In genomic region chr9:40320879-40321667, GRCm38 (mm10) we compare ENCODE assay signal across 8 mouse cellular contexts. TPM values are rescaled to one million over a fixed set of nuclear protein-coding genes. Genes with fewer than 3 reads are reported as not detected.
DNase-seq lines count a peak whose midpoint lies in the region; ATAC-seq and TF ChIP-seq lines count a peak whose summit lies in the region.

No protein-coding gene starts in this region.

- H3K4me2 ChIP-seq in limb, embryonic 11.5 days (ENCODE audit: low read depth, severe bottlenecking), result 0 out of 2 replicates have a peak overlapping the region, but pooled peaks have one; percentile 7
- no peak overlapping the region for H3K4me2 ChIP-seq in midbrain, postnatal 0 days (ENCODE audit: low read depth, low read length, poor library complexity, severe bottlenecking)

- H3K9ac ChIP-seq in limb, embryonic 11.5 days (ENCODE audit: low read length), result no peak overlapping the region
- no peak overlapping the region for H3K9ac ChIP-seq in midbrain, postnatal 0 days (replicated peaks; ENCODE audit: low read length, poor library complexity, severe bottlenecking)

- H3K36me3 ChIP-seq in hindbrain, embryonic 10.5 days, result peaks cover 11% of the 10 kb centered on the region; the same call in 1 of the 2 replicates
- H3K36me3 ChIP-seq in limb, embryonic 11.5 days (ENCODE audit: control insufficient read depth, insufficient read depth, low read length), result no peaks in the 10 kb centered on the region
- H3K36me3 ChIP-seq in midbrain, postnatal 0 days (ENCODE audit: insufficient read depth, low read length), result peaks cover 37% of the 10 kb centered on the region

- no peaks in the 10 kb centered on the region for H3K27me3 ChIP-seq in hindbrain, embryonic 10.5 days (ENCODE audit: insufficient read depth, poor library complexity, severe bottlenecking)
- H3K27me3 ChIP-seq in limb, embryonic 11.5 days (ENCODE audit: control insufficient read depth, insufficient read depth, low read length), result no peaks in the 10 kb centered on the region
- no peaks in the 10 kb centered on the region for H3K27me3 ChIP-seq in midbrain, postnatal 0 days (ENCODE audit: insufficient read depth, low read length)

- H3K4me3 ChIP-seq in layer of hippocampus, adult 2 months, result peak overlapping the region; percentile 35
- peak overlapping the region; percentile 49 for H3K4me3 ChIP-seq in brown adipose tissue, adult 24 weeks (ENCODE audit: insufficient read depth, low read depth, low read length)
- peak overlapping the region; percentile 7; the same call in 1 of the 2 replicates for H3K4me3 ChIP-seq in hindbrain, embryonic 10.5 days
- no peak overlapping the region for H3K4me3 ChIP-seq in limb, embryonic 11.5 days (ENCODE audit: low read depth, low read length)
- H3K4me3 ChIP-seq in midbrain, postnatal 0 days (ENCODE audit: low read depth, low read length), result no peak overlapping the region

- peak; percentile 84 for ATAC-seq in limb, embryonic 11.5 days (ENCODE audit: insufficient number of reproducible peaks, low FRiP score, low TSS enrichment, low read depth)
- ATAC-seq in midbrain, postnatal 0 days (ENCODE audit: low FRiP score), result peak; percentile 62; the same call in 1 of the 2 replicates

- 50% methylated on average over 12 of the region's 12 CpGs for WGBS in hindbrain, embryonic 10.5 days
- WGBS in limb, embryonic 11.5 days, result 54% methylated on average over 12 of the region's 12 CpGs
- WGBS in midbrain, postnatal 0 days, result 57% methylated on average over 12 of the region's 12 CpGs

- no peaks in the 10 kb centered on the region for H3K9me3 ChIP-seq in hindbrain, embryonic 10.5 days
- H3K9me3 ChIP-seq in limb, embryonic 11.5 days (ENCODE audit: control insufficient read depth, low read length), result no peaks in the 10 kb centered on the region
- H3K9me3 ChIP-seq in midbrain, postnatal 0 days (ENCODE audit: low read length), result no peaks in the 10 kb centered on the region

- DNase-seq in layer of hippocampus, adult 2 months (ENCODE audit: low spot score in 2 of 2), result no peak
- no peak for DNase-seq in layer of hippocampus, adult 9-10 months (ENCODE audit: low spot score)
- DNase-seq in forelimb bud, embryonic 11.5 days (ENCODE audit: low read depth, low spot score), result peak; percentile 78
- peak; percentile 74 for DNase-seq in hindbrain, embryonic 10.5 days (ENCODE audit: low spot score)
- peak; percentile 80 for DNase-seq in limb, embryonic 11.5 days (ENCODE audit: low spot score)
- DNase-seq in midbrain, postnatal 0 days (ENCODE audit: low spot score), result peak; percentile 68
- DNase-seq in yolk sac, embryonic 10.5 days (ENCODE audit: low spot score), result peak; percentile 61

- peaks cover 49% of the 10 kb centered on the region for H3K4me1 ChIP-seq in brown adipose tissue, adult 24 weeks (ENCODE audit: control insufficient read depth, insufficient read depth, insufficient read length, low read length)
- peaks cover 27% of the 10 kb centered on the region for H3K4me1 ChIP-seq in hindbrain, embryonic 10.5 days (replicated peaks)
- H3K4me1 ChIP-seq in limb, embryonic 11.5 days (ENCODE audit: control insufficient read depth, insufficient read depth, low read length), result peaks cover 9% of the 10 kb centered on the region; the same call in 1 of the 2 replicates
- no peaks in the 10 kb centered on the region for H3K4me1 ChIP-seq in midbrain, postnatal 0 days (ENCODE audit: insufficient read depth, low read length)

- H3K27ac ChIP-seq in layer of hippocampus, adult 2 months, result peak overlapping the region; percentile 84
- peak overlapping the region; percentile 87 for H3K27ac ChIP-seq in brown adipose tissue, adult 24 weeks (replicated peaks; ENCODE audit: low read depth, low read length)
- H3K27ac ChIP-seq in hindbrain, embryonic 10.5 days, result peak overlapping the region; percentile 74
- peak overlapping the region; percentile 70 for H3K27ac ChIP-seq in limb, embryonic 11.5 days (replicated peaks; ENCODE audit: low read depth, low read length)
- no peak overlapping the region for H3K27ac ChIP-seq in midbrain, postnatal 0 days (ENCODE audit: low read depth, low read length)

- no peak for TF ChIP-seq CTCF in layer of hippocampus, adult 2 months (conservative IDR thresholded peaks at IDR 0.05)
- TF ChIP-seq CTCF in midbrain, postnatal 0 days (IDR thresholded peaks at IDR 0.05), result no peak

RNA-seq across cellular contexts. Expression of gene Scn3b, which starts 52.1 kb away (rescaled TPM):
- 100 to 1,000 TPM; 254 to 266 TPM for total RNA-seq in layer of hippocampus, adult 2 months (2021)
- 0.38 TPM in 1 of 2 replicates, not detected in the other for polyA plus RNA-seq in brown adipose tissue, adult 24 weeks (2012; ENCODE audit: insufficient read depth, insufficient read length, missing spikeins)
- polyA plus RNA-seq in hindbrain, embryonic 10.5 days (2016; fragmentation: Nextera tagmentation; extraction: Ambion mirVana), result 5.3 and 12.8 TPM in 2 replicates
- 0.15 and 0.35 TPM in 2 replicates for polyA plus RNA-seq in limb, embryonic 11.5 days (2014; fragmentation: Nextera tagmentation; extraction: Ambion mirVana)
- 235 and 257 TPM in 2 replicates for total RNA-seq in midbrain, postnatal 0 days (2014; rRNA removed)
- 157 and 158 TPM in 2 replicates for polyA plus RNA-seq in midbrain, postnatal 0 days (2015; fragmentation: Nextera tagmentation; extraction: Ambion mirVana)

Comparison
In these comparisons a context has a peak if more than half of its experiments do, and no peak if none do; other contexts are left out.
1. DNase-seq: peak in forelimb bud, embryonic 11.5 days (single experiment), hindbrain, embryonic 10.5 days (single experiment), limb, embryonic 11.5 days (single experiment), midbrain, postnatal 0 days (single experiment) and yolk sac, embryonic 10.5 days (single experiment); none in layer of hippocampus, adult 2 months (0 of 2) and layer of hippocampus, adult 9-10 months (single experiment).
2. H3K4me3 ChIP-seq: peak in layer of hippocampus, adult 2 months (single experiment), brown adipose tissue, adult 24 weeks (single experiment) and hindbrain, embryonic 10.5 days (single experiment); none in limb, embryonic 11.5 days (single experiment) and midbrain, postnatal 0 days (single experiment).
3. RNA of gene Scn3b, which starts 52.1 kb away (polyA plus RNA-seq): 157 to 158 TPM in midbrain, postnatal 0 days; 5.3 to 12.8 TPM in hindbrain, embryonic 10.5 days, 0.38 TPM in brown adipose tissue, adult 24 weeks and 0.15 to 0.35 TPM in limb, embryonic 11.5 days; every median in the first group is over 10 times any median in the second.